8 mouse cellular contexts compared by ENCODE assay signal in the genomic region with DNA sequence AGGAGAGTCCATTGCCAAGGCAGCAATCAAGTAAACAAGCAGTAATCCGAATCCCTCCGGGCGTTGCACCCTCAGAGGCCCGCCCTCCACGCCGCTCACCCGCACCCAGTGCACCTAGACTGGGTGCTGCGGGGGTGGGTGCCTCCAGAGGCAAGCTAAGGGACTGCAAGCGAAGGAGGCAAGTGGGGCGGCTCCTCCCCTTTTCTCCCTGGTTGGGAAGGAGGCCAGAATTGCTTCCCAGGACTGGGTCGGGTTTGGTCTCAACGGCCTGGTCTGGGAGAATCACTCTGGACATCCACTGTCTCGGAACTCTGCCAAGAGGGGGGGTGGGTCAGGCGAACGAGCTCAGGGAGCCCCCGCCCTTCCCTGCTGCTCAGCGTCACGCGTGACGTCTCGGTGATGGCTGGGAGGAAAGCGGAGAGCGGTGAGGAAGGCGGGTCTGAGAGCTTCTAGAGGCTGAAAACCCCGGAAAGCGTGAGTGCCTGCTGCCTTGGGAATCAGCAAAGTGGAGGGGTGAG. TPM values are rescaled to one million over a fixed set of nuclear protein-coding genes. Genes with fewer than 3 reads are reported as not detected.
A peak's percentile ranks its signal among the peaks of the same experiment; 100 is the strongest.
DNase-seq lines count a peak whose midpoint lies in the region; ATAC-seq lines count a peak whose summit lies in the region.

A gene (plus strand): TSS at position 87 of the 518 bp plus-strand sequence.

- peaks cover 18% of the 10 kb centered on the region for H3K4me1 ChIP-seq in intestine, embryonic 16.5 days (ENCODE audit: control insufficient read depth, insufficient read depth, low read length)

- intact Hi-C loops in left cerebral cortex, postnatal 25 days (cut with DNase I) = loop anchor here (5.0 kb wide), 1 partner anchor 115 kb away; a partner anchor contains a TSS

- peak within 1 kb of the TSS; percentile 73 for H3K9ac ChIP-seq in intestine, embryonic 16.5 days (ENCODE audit: low read depth, low read length)

- DNase-seq in adrenal gland, adult 8-10 months = peak; percentile 94
- DNase-seq in embryo, embryonic 9.5 days (ENCODE audit: extremely low spot score) = peak; percentile 82
- peak; percentile 94 to 96 for DNase-seq in gastrocnemius, postnatal 4 days (ENCODE audit: low spot score in 2 of 2)
- peak; percentile 92 to 96 for DNase-seq in left cerebral cortex, postnatal 25 days (ENCODE audit: low spot score in 2 of 2)
- DNase-seq in mesoderm, embryonic 11.5 days (ENCODE audit: low read depth, low spot score) = peak; percentile 70
- peak; percentile 93 for DNase-seq in right cerebral cortex, postnatal 25 days
- peak; percentile 92 to 94 for DNase-seq in urinary bladder, postnatal 36 days (ENCODE audit: low spot score in 2 of 2)

- H3K27ac ChIP-seq in intestine, embryonic 16.5 days (ENCODE audit: low read length) = peak within 1 kb of the TSS; percentile 92

- no peaks in the 10 kb centered on the region for H3K27me3 ChIP-seq in intestine, embryonic 16.5 days (replicated peaks; ENCODE audit: control insufficient read depth, insufficient read depth, low read length)

- peak within 1 kb of the TSS; percentile 91 for H3K4me2 ChIP-seq in intestine, embryonic 16.5 days (ENCODE audit: low read depth, low read length)

- no peaks in the 10 kb centered on the region for H3K36me3 ChIP-seq in intestine, embryonic 16.5 days (ENCODE audit: control insufficient read depth, insufficient read depth, low read length)

- H3K4me3 ChIP-seq in intestine, embryonic 16.5 days (ENCODE audit: low read length) = peak within 1 kb of the TSS; percentile 52

- ATAC-seq in intestine, embryonic 16.5 days = peak; percentile 83

- under 1% methylated on average over 25 of the region's 26 CpGs for WGBS in intestine, embryonic 16.5 days

- H3K9me3 ChIP-seq in intestine, embryonic 16.5 days (ENCODE audit: control insufficient read depth, low read length) = no peaks in the 10 kb centered on the region

RNA-seq across cellular contexts. Expression of the gene that starts here (rescaled TPM):
- 10 to 100 TPM; 53.1 to 96.1 (median 73.9) TPM for total RNA-seq in adrenal gland, adult 8-10 months (2022)
- total RNA-seq in gastrocnemius, postnatal 4 days (2021) = 10 to 100 TPM; 24.1 to 25.2 TPM
- polyA plus RNA-seq in intestine, embryonic 16.5 days (2015; fragmentation: Nextera tagmentation; extraction: Ambion mirVana) = 16.5 and 18.2 TPM in 2 replicates
- total RNA-seq in left cerebral cortex, postnatal 25 days (2021) = 100 to 1,000 TPM; 107 to 129 TPM

Comparison
In these comparisons a context has a peak if more than half of its experiments do, and no peak if none do; other contexts are left out.
1. Peak in every context shown above with its lines: DNase-seq, ATAC-seq, H3K4me3 ChIP-seq and H3K27ac ChIP-seq.